Mouse (Mus musculus) lung, postnatal 0 days (tissue): ENCODE results near the gene Otud5.
"Not testable (repeated sequence)": the region's sequence is repeated elsewhere in the genome, so short reads cannot be mapped to it uniquely, and the experiment has no call there.

Source experiments
- CTCF ChIP-seq: IDR thresholded peaks from 2 replicates; pipeline ENCODE4 v1.5.1; 2016; ENCODE audit warnings: antibody characterized with exemption, mild to moderate bottlenecking
- EP300 ChIP-seq: IDR thresholded peaks from 2 replicates; pipeline ENCODE4 v1.6.1; 2016; ENCODE audit warnings: antibody characterized with exemption, mild to moderate bottlenecking, control low read depth

DNA sequence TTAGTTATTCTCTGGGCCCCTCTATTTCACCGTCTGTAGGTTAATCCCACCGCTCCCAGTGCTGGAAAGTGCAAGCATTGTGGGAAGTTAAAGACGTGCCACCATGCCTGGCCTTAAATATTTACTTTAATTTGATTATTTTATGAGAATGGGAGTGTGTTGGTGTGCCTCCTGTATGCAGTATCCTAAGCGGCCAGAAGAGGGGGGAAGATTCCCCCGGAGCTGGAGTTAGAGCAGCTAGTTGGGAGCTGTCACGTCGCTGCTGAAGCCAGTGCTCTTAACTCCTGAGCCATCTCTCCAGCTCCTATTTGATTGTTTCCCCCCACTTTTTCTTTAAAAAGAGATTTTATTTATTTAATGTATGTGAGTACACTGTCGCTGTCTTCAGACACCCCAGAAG, 26.1 kb upstream of the Otud5 start:
- peak; percentile 55 for TF ChIP-seq CTCF
- TF ChIP-seq EP300, result not testable (repeated sequence)
